Mouse (Mus musculus) MEL (cell line): ENCODE results near the gene Fam69a.

ENCODE experiments used
- CTCF ChIP-seq, 3 experiments: IDR thresholded peaks in 2 of 3; conservative IDR thresholded peaks in 1 of 3; 2 replicates each; pipeline ENCODE4 v1.5.1; 2011 to 2012; ENCODE audit warnings: low read length in 3 of 3, low read depth in 2 of 3, mild to moderate bottlenecking in 2 of 3, improper control_type of control experiment in 1 of 3, inconsistent platforms in 1 of 3, mixed read lengths in 1 of 3, moderate library complexity in 1 of 3; ENCODE audit not compliant: control insufficient read depth in 1 of 3, insufficient read depth in 1 of 3, poor library complexity in 1 of 3, severe bottlenecking in 1 of 3
- EP300 ChIP-seq, 2 experiments: IDR thresholded peaks; 2 replicates each; pipeline ENCODE4 v1.6.1; 2011; ENCODE audit warnings: improper control_type of control experiment in 2 of 2, low read length in 2 of 2, low read depth in 1 of 2, mild to moderate bottlenecking in 1 of 2
- HCFC1 ChIP-seq: IDR thresholded peaks from 2 replicates; pipeline ENCODE4 v1.6.1; 2012; ENCODE audit warnings: low read depth, mild to moderate bottlenecking, inconsistent platforms, low read length, improper control_type of control experiment, moderate library complexity
- MAFK ChIP-seq: IDR thresholded peaks from 2 replicates; pipeline ENCODE4 v1.6.1; 2011; ENCODE audit warnings: low read depth, mild to moderate bottlenecking, low read length, improper control_type of control experiment, borderline replicate concordance
- POLR2A ChIP-seq, 2 experiments: IDR thresholded peaks; 2 replicates each; pipeline ENCODE4 v1.6.1; 2011 to 2012; ENCODE audit warnings: low read length in 2 of 2, mild to moderate bottlenecking in 2 of 2, control low read depth in 1 of 2, improper control_type of control experiment in 1 of 2, low read depth in 1 of 2, moderate library complexity in 1 of 2; ENCODE audit not compliant: control insufficient read depth in 1 of 2, insufficient read depth in 1 of 2, poor library complexity in 1 of 2
- SIN3A ChIP-seq: IDR thresholded peaks from 2 replicates; pipeline ENCODE4 v1.6.1; 2012; ENCODE audit warnings: low read length, improper control_type of control experiment, inconsistent platforms
- ZKSCAN1 ChIP-seq: IDR thresholded peaks from 2 replicates; pipeline ENCODE4 v1.6.1; 2012; ENCODE audit warnings: low read depth, mild to moderate bottlenecking, inconsistent platforms, low read length, improper control_type of control experiment, moderate library complexity

- TF ChIP-seq MAFK (no peak), CTCF (IDR thresholded peaks at IDR 0.05 in 2 of 3, conservative IDR thresholded peaks at IDR 0.05 in 1 of 3; ENCODE audit: control insufficient read depth in 1 of 3, insufficient read depth in 1 of 3, low read depth in 2 of 3, low read length in 3 of 3, poor library complexity in 1 of 3, severe bottlenecking in 1 of 3) (no peak), SIN3A (no peak), EP300 (IDR thresholded peaks at IDR 0.05; ENCODE audit: low read depth in 1 of 2, low read length in 2 of 2) (no peak), ZKSCAN1 (no peak), POLR2A (IDR thresholded peaks at IDR 0.05; ENCODE audit: control insufficient read depth in 1 of 2, insufficient read depth in 1 of 2, low read depth in 1 of 2, low read length in 2 of 2, poor library complexity in 1 of 2) (no peak), HCFC1 (no peak)
These were observed 111.6 kb downstream of the Fam69a start for GRCm38 (mm10) chr5:107875261-107875611.
